Mouse (Mus musculus): ENCODE data around the gene Olfr1054. TPM values are rescaled to one million over a fixed set of nuclear protein-coding genes. Genes with fewer than 3 reads are reported as not detected.

Olfr1054 gene
- polyA plus RNA-seq, 1 experiment from 2014 or later, result not detected

Other genes with a start within 250 kb of the Olfr1054 start
- gene Olfr1037, start 248.0 kb downstream of the Olfr1054 start, polyA plus RNA-seq (2014; fragmentation: Nextera tagmentation; extraction: Ambion mirVana), result not detected in 2 replicates
- gene Olfr1039, start 199.5 kb downstream of the Olfr1054 start, polyA plus RNA-seq (2014; fragmentation: Nextera tagmentation; extraction: Ambion mirVana), result not detected in 2 replicates
- not detected in 2 replicates for gene Olfr1040, start 188.7 kb downstream of the Olfr1054 start, polyA plus RNA-seq (2014; fragmentation: Nextera tagmentation; extraction: Ambion mirVana)
- gene Olfr1042, start 173.6 kb downstream of the Olfr1054 start, polyA plus RNA-seq (2014; fragmentation: Nextera tagmentation; extraction: Ambion mirVana), result not detected in 2 replicates
- not detected in 2 replicates for gene Olfr1043, start 167.9 kb downstream of the Olfr1054 start, polyA plus RNA-seq (2014; fragmentation: Nextera tagmentation; extraction: Ambion mirVana)
- gene Olfr1044, start 157.6 kb downstream of the Olfr1054 start, polyA plus RNA-seq (2014; fragmentation: Nextera tagmentation; extraction: Ambion mirVana), result not detected in 2 replicates
- not detected in 2 replicates for gene Olfr52, start 149.8 kb downstream of the Olfr1054 start, polyA plus RNA-seq (2014; fragmentation: Nextera tagmentation; extraction: Ambion mirVana)
- not detected in 2 replicates for gene Olfr1045, start 132.4 kb downstream of the Olfr1054 start, polyA plus RNA-seq (2014; fragmentation: Nextera tagmentation; extraction: Ambion mirVana)
- not detected in 2 replicates for gene Olfr1046, start 116.1 kb downstream of the Olfr1054 start, polyA plus RNA-seq (2014; fragmentation: Nextera tagmentation; extraction: Ambion mirVana)
- not detected in 2 replicates for gene Olfr1047, start 104.0 kb downstream of the Olfr1054 start, polyA plus RNA-seq (2014; fragmentation: Nextera tagmentation; extraction: Ambion mirVana)
- gene Olfr1048, start 95.1 kb downstream of the Olfr1054 start, polyA plus RNA-seq (2014; fragmentation: Nextera tagmentation; extraction: Ambion mirVana), result not detected in 2 replicates
- gene Olfr1049, start 77.1 kb downstream of the Olfr1054 start, polyA plus RNA-seq (2014; fragmentation: Nextera tagmentation; extraction: Ambion mirVana), result not detected in 2 replicates
- gene Olfr1051, start 56.3 kb downstream of the Olfr1054 start, polyA plus RNA-seq (2014; fragmentation: Nextera tagmentation; extraction: Ambion mirVana), result not detected in 2 replicates
- not detected in 2 replicates for gene Olfr1052, start 43.0 kb downstream of the Olfr1054 start, polyA plus RNA-seq (2014; fragmentation: Nextera tagmentation; extraction: Ambion mirVana)
- gene Olfr1053, start 20.1 kb downstream of the Olfr1054 start, polyA plus RNA-seq (2014; fragmentation: Nextera tagmentation; extraction: Ambion mirVana), result not detected in 2 replicates
- gene Olfr1055, start 14.9 kb upstream of the Olfr1054 start, polyA plus RNA-seq (2014; fragmentation: Nextera tagmentation; extraction: Ambion mirVana), result not detected in 2 replicates
- not detected in 2 replicates for gene Olfr1056, start 27.0 kb upstream of the Olfr1054 start, polyA plus RNA-seq (2014; fragmentation: Nextera tagmentation; extraction: Ambion mirVana)
- gene Olfr1057, start 43.0 kb upstream of the Olfr1054 start, polyA plus RNA-seq (2014; fragmentation: Nextera tagmentation; extraction: Ambion mirVana), result not detected in 2 replicates
- gene Olfr1058, start 53.1 kb upstream of the Olfr1054 start, polyA plus RNA-seq (2014; fragmentation: Nextera tagmentation; extraction: Ambion mirVana), result not detected in 2 replicates
- not detected in 2 replicates for gene Olfr1061, start 78.6 kb upstream of the Olfr1054 start, polyA plus RNA-seq (2014; fragmentation: Nextera tagmentation; extraction: Ambion mirVana)
- not detected in 2 replicates for gene Olfr1062, start 91.3 kb upstream of the Olfr1054 start, polyA plus RNA-seq (2014; fragmentation: Nextera tagmentation; extraction: Ambion mirVana)
- not detected in 2 replicates for gene Olfr1065, start 115.2 kb upstream of the Olfr1054 start, polyA plus RNA-seq (2014; fragmentation: Nextera tagmentation; extraction: Ambion mirVana)
- gene Olfr1066, start 120.8 kb upstream of the Olfr1054 start, polyA plus RNA-seq (2014; fragmentation: Nextera tagmentation; extraction: Ambion mirVana), result not detected in 2 replicates
- gene Olfr228, start 152.0 kb upstream of the Olfr1054 start, polyA plus RNA-seq (2014; fragmentation: Nextera tagmentation; extraction: Ambion mirVana), result not detected in 2 replicates
- not detected in 2 replicates for gene Olfr1076, start 173.0 kb upstream of the Olfr1054 start, polyA plus RNA-seq (2014; fragmentation: Nextera tagmentation; extraction: Ambion mirVana)
- not detected in 2 replicates for gene Olfr1079, start 207.0 kb upstream of the Olfr1054 start, polyA plus RNA-seq (2014; fragmentation: Nextera tagmentation; extraction: Ambion mirVana)
- gene Olfr1080, start 222.8 kb upstream of the Olfr1054 start, polyA plus RNA-seq (2014; fragmentation: Nextera tagmentation; extraction: Ambion mirVana), result not detected in 2 replicates

All from intestine, embryonic 14.5 days (tissue).